Mouse (Mus musculus) central nervous system, embryonic 18 days (tissue): Measurements from ENCODE around the gene Gm28434. TPM values are rescaled to one million over a fixed set of nuclear protein-coding genes. Genes with fewer than 3 reads are reported as not detected.

Source experiments
- polyA plus RNA-seq: library from polyadenylated mRNA; depleted of rRNA; stranded (reverse); fragments of >200 nt; gene quantifications from 2 replicates; pipeline ENCODE4 v1.2.3, GENCODE M21; 2012; rRNA removed

Gm28434 gene
- polyA plus RNA-seq: 0.15 TPM in 1 of 2 replicates, not detected in the other

DNA sequence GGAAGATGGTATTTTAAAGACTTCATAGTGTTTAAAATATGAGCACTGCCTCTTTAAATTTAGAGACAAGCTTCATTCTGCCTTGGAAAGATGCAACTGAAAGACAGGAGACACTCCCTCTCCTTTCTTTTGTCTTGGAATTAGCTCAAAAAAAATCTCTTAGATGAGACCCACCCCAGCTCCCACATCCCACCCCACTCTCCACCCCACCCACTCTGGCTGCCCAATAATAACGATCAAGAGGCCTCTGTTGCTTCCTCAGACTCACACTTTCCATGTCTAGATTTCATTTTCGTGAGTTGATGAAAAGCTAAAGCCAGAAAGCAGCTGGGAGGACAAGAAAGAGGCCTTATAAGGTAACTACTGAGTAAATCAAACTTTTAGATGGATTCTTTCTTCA lies at the start of gene Gm28434, which contains the start of gene 2310003L06Rik:
Gm28434 (plus strand) TSS at position 317 of the 400 bp plus-strand sequence.
2310003L06Rik (plus strand) TSS at position 259 of the 400 bp plus-strand sequence.

GRCm38 (mm10) chr5:87925372-87925771 lies 43.9 kb upstream of the Gm28434 start, which contains the start of gene Csn3:
Gene Csn3, plus strand, starts transcription at chr5:87925579.

GRCm38 (mm10) chr5:87979139-87979538 lies 9.8 kb downstream of the Gm28434 start, which contains the start of gene Cabs1:
Gene Cabs1, plus strand, starts transcription at chr5:87979439.

DNA sequence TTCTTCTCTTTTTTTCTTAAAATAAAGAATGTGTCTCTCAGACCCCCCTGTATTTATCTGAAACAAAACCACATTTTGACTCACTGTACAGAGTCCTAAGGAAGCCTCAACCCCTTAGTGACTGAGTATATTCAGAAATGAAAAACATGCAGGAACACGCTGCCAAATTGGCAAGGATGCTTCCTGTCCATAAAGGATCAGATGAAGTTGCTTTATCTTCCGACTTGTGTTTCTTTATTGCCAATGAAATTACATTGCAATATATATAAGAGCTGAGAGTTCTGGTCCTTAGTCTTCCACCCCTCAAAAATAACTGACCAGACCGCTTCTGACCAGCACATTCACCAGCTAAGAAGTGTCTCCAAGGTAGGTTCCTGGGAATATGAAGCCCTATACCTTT lies 32.9 kb downstream of the Gm28434 start, which contains the start of gene Smr3a:
Smr3a (plus strand) TSS at position 301 of the 400 bp plus-strand sequence.

Other genes starting within 250 kb of the Gm28434 start
- not detected in 2 replicates for gene Csn1s2a, start 194.9 kb upstream of the Gm28434 start, polyA plus RNA-seq
- not detected in 2 replicates for gene Csn1s2b, start 161.4 kb upstream of the Gm28434 start, polyA plus RNA-seq
- not detected in 2 replicates for gene Prr27, start 143.8 kb upstream of the Gm28434 start, polyA plus RNA-seq
- gene Odam, start 84.5 kb upstream of the Gm28434 start, polyA plus RNA-seq: not detected in 2 replicates
- gene Csn3, start 43.9 kb upstream of the Gm28434 start, polyA plus RNA-seq: not detected in 2 replicates
- not detected in 2 replicates for gene 2310003L06Rik, start 58 bp upstream of the Gm28434 start, polyA plus RNA-seq
- 0.03 and 0.05 TPM in 2 replicates for gene Cabs1, start 9.9 kb downstream of the Gm28434 start, polyA plus RNA-seq
- 0.16 and 0.19 TPM in 2 replicates for gene Smr3a, start 33.0 kb downstream of the Gm28434 start, polyA plus RNA-seq
- gene Smr2, start 117.0 kb downstream of the Gm28434 start, polyA plus RNA-seq: not detected in 2 replicates
- gene Gm11116, start 142.0 kb downstream of the Gm28434 start, polyA plus RNA-seq: not detected in 2 replicates
- gene Gm11115, start 184.6 kb downstream of the Gm28434 start, polyA plus RNA-seq: not detected in 2 replicates